Mouse (Mus musculus) bone marrow macrophage, adult 2 months (primary cell): ENCODE data around the gene Cdc42bpb.

Experiments used
- CTCF ChIP-seq: IDR thresholded peaks from 2 replicates; pipeline ENCODE4 v1.5.1; 2012; ENCODE audit warnings: low read depth, mild to moderate bottlenecking, low read length, moderate library complexity
- POLR2A ChIP-seq: IDR thresholded peaks from 2 replicates; pipeline ENCODE4 v1.6.1; 2012; ENCODE audit warnings: mild to moderate bottlenecking, low read depth, low read length, borderline replicate concordance

GRCm38 (mm10) chr12:111424547-111424946 lies 47.0 kb upstream of the Cdc42bpb start:
- TF ChIP-seq POLR2A (no peak), CTCF (no peak)
